Mouse (Mus musculus) midbrain, embryonic 11.5 days (tissue): ENCODE data around the gene Snrpg. TPM values are rescaled to one million over a fixed set of nuclear protein-coding genes. Genes with fewer than 3 reads are reported as not detected.

Source experiments
- ATAC-seq: fragments of 200-750 bp; cut with Nextera tagmentation; 2 replicates; pipeline ENCODE4 v1.8.0; 2017; ENCODE audit warnings: moderate TSS enrichment, moderate library complexity; ENCODE audit not compliant: low FRiP score
- DNase-seq: peaks from one replicate; pipeline ENCODE4 v3.0.0; 2015; ENCODE audit warnings: low spot score; ENCODE audit errors: missing footprints
- H3K27ac ChIP-seq: fragments of 300-500 bp; sonication (generic); 2 replicates; pipeline ENCODE4 v1.5.1; 2014; ENCODE audit warnings: low read depth, low read length
- H3K27me3 ChIP-seq: fragments of 300-500 bp; sonication (generic); 2 replicates; pipeline ENCODE4 v1.6.1; 2014; ENCODE audit warnings: mild to moderate bottlenecking, low read length, moderate library complexity, mixed read lengths; ENCODE audit not compliant: control insufficient read depth, insufficient read depth
- H3K36me3 ChIP-seq: fragments of 300-500 bp; sonication (generic); 2 replicates; pipeline ENCODE4 v1.6.1; 2014; ENCODE audit warnings: mild to moderate bottlenecking, low read length, moderate library complexity, mixed read lengths; ENCODE audit not compliant: control insufficient read depth, insufficient read depth
- H3K4me1 ChIP-seq: fragments of 300-500 bp; sonication (generic); 2 replicates; pipeline ENCODE4 v1.6.1; 2014; ENCODE audit warnings: low read length; ENCODE audit not compliant: control insufficient read depth, insufficient read depth
- H3K4me2 ChIP-seq: fragments of 300-500 bp; sonication (generic); 2 replicates; pipeline ENCODE4 v1.6.1; 2014; ENCODE audit warnings: mild to moderate bottlenecking, moderate library complexity
- H3K4me3 ChIP-seq: fragments of 300-500 bp; sonication (generic); 2 replicates; pipeline ENCODE4 v1.5.1; 2014; ENCODE audit warnings: low read depth, low read length
- H3K9ac ChIP-seq: fragments of 300-500 bp; sonication (generic); 2 replicates; pipeline ENCODE4 v1.6.1; 2014; ENCODE audit warnings: low read length
- H3K9me3 ChIP-seq: fragments of 300-500 bp; sonication (generic); 2 replicates; pipeline ENCODE4 v1.6.1; 2016; ENCODE audit warnings: low read length; ENCODE audit not compliant: control insufficient read depth
- WGBS: fragments of 180-500 bp; shearing (Covaris S2); extraction: QIAGEN DNeasy Blood & Tissue Kit; methylation state at CpG from one replicate; pipeline ENCODE4 v1.1.7; 2014; 5-methylcytosine and 5-hydroxymethylcytosine counted together
- polyA plus RNA-seq: library from polyadenylated mRNA; unstranded; fragments of >200 nt; fragmentation: Nextera tagmentation; extraction: Ambion mirVana; gene quantifications from 2 replicates; pipeline ENCODE4 v1.2.1, GENCODE M21; 2014

Snrpg gene
- polyA plus RNA-seq, 1 experiment from 2014 or later, result 748 TPM

GRCm38 (mm10) chr6:86391326-86391725 lies 20.2 kb downstream of the Snrpg start:
- no peak for ATAC-seq
- Histone ChIP-seq H3K27me3 (no peaks in the 10 kb centered on the region), H3K27ac (no peak overlapping the region), H3K4me3 (no peak overlapping the region), H3K4me2 (no peak overlapping the region), H3K9ac (no peak overlapping the region), H3K9me3 (no peaks in the 10 kb centered on the region), H3K4me1 (peaks cover 12% of the 10 kb centered on the region), H3K36me3 (peaks cover 37% of the 10 kb centered on the region)
- 90% methylated on average over 5 of the region's 5 CpGs for WGBS
- DNase-seq, result no peak

DNA sequence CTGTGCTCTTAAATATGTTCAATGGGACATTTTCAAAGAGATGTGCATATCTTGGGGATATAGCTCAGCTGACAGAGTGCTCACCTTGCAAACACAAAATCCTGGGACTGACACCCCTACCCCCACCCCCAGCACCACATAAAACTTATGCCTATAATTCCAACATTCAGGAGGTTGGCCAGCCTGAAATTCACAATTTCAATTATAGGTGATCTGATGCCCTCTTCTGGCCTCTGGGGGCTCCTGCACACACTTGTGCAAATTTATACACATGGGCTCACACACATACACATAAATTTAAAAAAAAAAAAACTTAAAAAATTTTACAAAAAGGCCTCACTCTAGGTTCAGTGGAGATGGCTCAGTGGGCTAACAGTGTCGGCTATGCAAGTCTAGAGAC lies 22.1 kb downstream of the Snrpg start:
- Histone ChIP-seq H3K36me3 (peaks cover 29% of the 10 kb centered on the region), H3K4me3 (no peak overlapping the region), H3K9ac (no peak overlapping the region), H3K27ac (no peak overlapping the region), H3K27me3 (no peaks in the 10 kb centered on the region), H3K9me3 (no peaks in the 10 kb centered on the region), H3K4me1 (peaks cover 16% of the 10 kb centered on the region), H3K4me2 (no peak overlapping the region)
- DNase-seq (no peak), ATAC-seq (no peak)
- whole genome bisulfite sequencing, result 100% methylated on average over 1 of the region's 1 CpGs

DNA sequence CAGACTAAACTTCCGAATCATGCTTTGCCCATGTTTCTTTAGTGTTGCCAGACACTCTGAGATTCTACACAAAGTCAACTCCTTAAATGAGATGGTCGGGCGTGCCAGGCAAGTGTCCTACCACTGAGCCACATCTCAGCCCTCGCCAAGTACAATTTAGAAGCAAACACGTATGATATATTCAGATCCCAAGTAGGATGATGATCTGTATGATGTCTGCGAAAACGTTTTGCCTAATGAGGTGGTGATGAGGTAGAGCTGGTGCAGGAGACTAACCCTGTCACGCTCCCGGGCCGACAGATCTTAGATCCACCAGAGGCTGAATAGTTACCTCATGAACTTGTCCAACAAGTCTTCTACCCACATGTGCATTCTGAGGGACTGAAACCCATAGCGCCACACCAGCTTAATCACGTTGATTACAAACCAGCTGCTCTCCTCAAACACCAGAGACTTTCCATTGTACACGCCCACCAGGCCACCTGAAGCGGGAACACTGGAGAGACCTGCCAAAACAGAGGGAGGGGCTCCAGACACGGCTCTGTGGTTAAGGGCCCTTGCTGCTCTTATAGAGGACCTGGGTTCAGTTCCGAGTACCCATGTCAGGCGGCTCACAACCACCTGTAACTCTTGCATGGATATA lies 23.1 kb downstream of the Snrpg start:
- no peak overlapping the region for H3K9ac ChIP-seq
- H3K4me2 ChIP-seq, result no peak overlapping the region
- DNase-seq (no peak), ATAC-seq (no peak)
- H3K27ac ChIP-seq, result no peak overlapping the region
- no peaks in the 10 kb centered on the region for H3K27me3 ChIP-seq
- peaks cover 27% of the 10 kb centered on the region for H3K36me3 ChIP-seq
- 93% methylated on average over 17 of the region's 17 CpGs for WGBS
- no peak overlapping the region for H3K4me3 ChIP-seq
- no peaks in the 10 kb centered on the region for H3K9me3 ChIP-seq
- peaks cover 16% of the 10 kb centered on the region for H3K4me1 ChIP-seq

DNA sequence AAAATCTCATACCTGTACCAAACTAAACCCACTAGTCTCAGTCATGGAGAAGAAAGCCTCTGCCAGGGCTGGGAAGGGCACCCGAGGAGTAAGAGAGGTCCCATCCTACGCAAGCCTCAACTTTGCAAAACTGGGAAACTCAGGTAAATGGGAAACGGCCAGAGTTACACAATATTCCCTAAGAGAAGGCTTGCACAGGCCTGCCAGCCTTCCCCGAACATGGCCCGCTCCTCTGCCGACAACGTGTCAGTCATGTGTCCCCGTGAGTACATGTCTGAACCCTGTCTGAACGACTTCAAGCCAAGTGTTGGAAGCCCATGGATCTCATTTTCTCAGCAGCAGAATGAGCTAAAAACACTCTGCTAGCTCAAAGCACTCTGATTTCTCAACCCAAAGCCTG lies 23.9 kb downstream of the Snrpg start:
- H3K27me3 ChIP-seq, result no peaks in the 10 kb centered on the region
- no peak overlapping the region for H3K27ac ChIP-seq
- H3K4me1 ChIP-seq, result peaks cover 16% of the 10 kb centered on the region
- H3K9ac ChIP-seq, result peak overlapping the region; percentile 90; the same call in 1 of the 2 replicates
- peak overlapping the region; percentile 90; the same call in 1 of the 2 replicates for H3K4me3 ChIP-seq
- peaks cover 27% of the 10 kb centered on the region for H3K36me3 ChIP-seq
- ATAC-seq (no peak), DNase-seq (no peak)
- WGBS, result 91% methylated on average over 9 of the region's 9 CpGs
- no peaks in the 10 kb centered on the region for H3K9me3 ChIP-seq
- H3K4me2 ChIP-seq, result peak overlapping the region; percentile 71; the same call in 1 of the 2 replicates

DNA sequence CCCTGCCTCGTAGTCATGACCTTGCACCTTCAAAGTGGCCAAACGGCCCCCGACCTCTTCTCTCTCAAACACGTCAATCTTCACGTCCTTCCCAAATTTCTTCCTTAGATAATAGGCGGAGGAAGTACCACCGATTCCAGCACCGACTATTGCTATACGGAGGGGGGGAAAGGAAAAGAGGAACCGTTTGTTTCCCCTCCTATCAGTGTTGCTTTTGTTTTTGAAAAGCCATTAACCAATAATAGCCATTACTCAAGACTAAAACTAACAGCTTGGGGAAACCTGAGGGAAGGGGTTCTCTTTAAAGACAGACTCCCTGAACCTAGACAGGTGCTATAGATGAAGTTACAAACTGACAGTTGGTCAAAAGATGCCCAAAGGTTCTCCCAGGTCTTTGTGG lies 24.9 kb downstream of the Snrpg start:
- peak overlapping the region; percentile 90 for H3K4me3 ChIP-seq
- H3K9ac ChIP-seq, result peak overlapping the region; percentile 90
- H3K4me2 ChIP-seq, result peak overlapping the region; percentile 71
- peaks cover 19% of the 10 kb centered on the region for H3K4me1 ChIP-seq
- ATAC-seq, result no peak
- H3K27me3 ChIP-seq, result no peaks in the 10 kb centered on the region
- H3K36me3 ChIP-seq, result peaks cover 19% of the 10 kb centered on the region
- peak; percentile 87 for DNase-seq
- no peak overlapping the region for H3K27ac ChIP-seq
- WGBS, result 38% methylated on average over 10 of the region's 10 CpGs
- H3K9me3 ChIP-seq, result no peaks in the 10 kb centered on the region

GRCm38 (mm10) chr6:86396581-86397256 lies 25.6 kb downstream of the Snrpg start, which contains the start of gene Pcyox1:
Pcyox1 (minus strand) TSS chr6:86397154.
- peak within 1 kb of the TSS; percentile 87 for H3K27ac ChIP-seq
- H3K4me2 ChIP-seq, result peak within 1 kb of the TSS; percentile 71
- ATAC-seq (peak; percentile 96), DNase-seq (peak; percentile 100)
- under 1% methylated on average over 50 of the region's 51 CpGs for WGBS
- H3K27me3 ChIP-seq, result no peaks in the 10 kb centered on the region
- no peaks in the 10 kb centered on the region for H3K9me3 ChIP-seq
- peak within 1 kb of the TSS; percentile 90 for H3K9ac ChIP-seq
- H3K4me1 ChIP-seq, result peaks cover 20% of the 10 kb centered on the region
- peaks cover 12% of the 10 kb centered on the region for H3K36me3 ChIP-seq
- H3K4me3 ChIP-seq, result peak within 1 kb of the TSS; percentile 90

- no peaks in the 10 kb centered on the region for H3K27me3 ChIP-seq
- peaks cover 5% of the 10 kb centered on the region; the same call in 1 of the 2 replicates for H3K36me3 ChIP-seq
- H3K4me2 ChIP-seq, result peak overlapping the region; percentile 71
- H3K4me3 ChIP-seq, result peak overlapping the region; percentile 90
- no peak overlapping the region; the same call in 1 of the 2 replicates for H3K27ac ChIP-seq
- ATAC-seq (no peak), DNase-seq (no peak)
- no peaks in the 10 kb centered on the region for H3K9me3 ChIP-seq
- H3K4me1 ChIP-seq, result peaks cover 20% of the 10 kb centered on the region
- 6% methylated on average over 14 of the region's 14 CpGs for WGBS
- peak overlapping the region; percentile 90; the same call in 1 of the 2 replicates for H3K9ac ChIP-seq
These were observed 26.3 kb downstream of the Snrpg start for GRCm38 (mm10) chr6:86397257-86397980.

DNA sequence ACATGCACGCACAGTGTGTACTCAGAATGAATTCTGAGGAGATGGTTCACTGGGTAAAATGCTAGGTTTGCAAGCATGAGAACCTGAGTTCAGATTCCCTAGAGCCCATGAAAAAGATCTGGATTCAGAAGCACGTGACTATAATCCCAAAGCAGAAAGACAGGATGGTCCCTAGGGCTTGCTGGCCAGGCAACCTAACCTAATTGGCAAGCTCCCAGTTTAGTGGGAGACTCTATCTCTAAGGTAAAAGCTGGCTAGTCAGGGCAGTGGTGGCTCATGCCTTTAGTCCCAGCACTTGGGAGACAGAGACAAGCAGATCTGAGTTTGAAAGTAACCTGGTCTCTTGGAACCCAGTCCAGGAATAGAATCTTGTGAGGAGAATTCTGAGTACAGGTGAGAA lies 27.9 kb downstream of the Snrpg start:
- no peaks in the 10 kb centered on the region for H3K9me3 ChIP-seq
- H3K4me2 ChIP-seq, result no peak overlapping the region
- DNase-seq, result no peak
- H3K27me3 ChIP-seq, result no peaks in the 10 kb centered on the region
- H3K9ac ChIP-seq, result no peak overlapping the region
- no peak overlapping the region for H3K27ac ChIP-seq
- WGBS, result 75% methylated on average over 2 of the region's 2 CpGs
- no peak overlapping the region for H3K4me3 ChIP-seq
- peaks cover 20% of the 10 kb centered on the region for H3K4me1 ChIP-seq
- no peaks in the 10 kb centered on the region; the same call in 1 of the 2 replicates for H3K36me3 ChIP-seq
- ATAC-seq, result no peak

DNA sequence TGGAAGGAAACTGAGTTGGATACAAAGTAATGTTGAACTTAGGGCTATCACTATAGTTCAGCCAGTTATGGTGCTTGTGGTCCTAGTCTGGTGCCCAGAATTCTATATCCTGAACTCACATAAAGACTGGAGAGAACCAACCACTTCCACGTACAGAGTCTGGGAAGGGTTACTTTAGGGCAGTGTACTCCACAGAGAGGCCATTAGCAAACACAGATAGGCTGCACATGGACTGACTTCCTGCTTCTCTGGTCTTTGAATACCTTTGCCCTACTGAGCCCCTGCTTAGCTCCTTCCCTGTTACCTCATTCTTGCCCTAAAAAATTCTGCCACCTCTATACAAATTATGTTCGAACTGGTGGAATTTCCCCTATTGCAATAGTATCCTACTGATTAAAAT lies 28.9 kb downstream of the Snrpg start:
- Histone ChIP-seq H3K9ac (no peak overlapping the region), H3K4me3 (no peak overlapping the region), H3K9me3 (no peaks in the 10 kb centered on the region), H3K4me2 (no peak overlapping the region), H3K36me3 (no peaks in the 10 kb centered on the region), H3K27me3 (no peaks in the 10 kb centered on the region), H3K4me1 (peaks cover 17% of the 10 kb centered on the region), H3K27ac (no peak overlapping the region)
- ATAC-seq, result no peak
- 78% methylated on average over 2 of the region's 2 CpGs for WGBS
- DNase-seq, result no peak
